Mouse (Mus musculus): ENCODE measurements around the gene Ece1.

GRCm38 (mm10) chr4:137933328-137933727 is 71.3 kb downstream of the Ece1 start:
- TF ChIP-seq HCFC1 (IDR thresholded peaks at IDR 0.05; ENCODE audit: borderline replicate concordance, insufficient read depth, low read length) (no peak), ZC3H11A (IDR thresholded peaks at IDR 0.05; ENCODE audit: borderline replicate concordance, low read depth, low read length) (no peak), CHD2 (IDR thresholded peaks at IDR 0.05; ENCODE audit: low read depth, low read length) (no peak), MAFK (IDR thresholded peaks at IDR 0.05; ENCODE audit: insufficient read depth, low read depth, low read length) (no peak), ZNF384 (IDR thresholded peaks at IDR 0.05; ENCODE audit: low read depth, low read length) (no peak)
